Mouse (Mus musculus): ENCODE results near the gene Zc3hav1. TPM values are rescaled to one million over a fixed set of nuclear protein-coding genes. Genes with fewer than 3 reads are reported as not detected.
"Not testable (repeated sequence)": the region's sequence is repeated elsewhere in the genome, so short reads cannot be mapped to it uniquely, and the experiment has no call there.

Gene Zc3hav1
- polyA plus RNA-seq, 1 experiment from 2014 or later = 6.3 TPM

- no peak overlapping the region for H3K4me3 ChIP-seq (ENCODE audit: low read depth, low read length)
- H3K27me3 ChIP-seq (ENCODE audit: control insufficient read depth, insufficient read depth, low read length) = no peaks in the 10 kb centered on the region
- H3K9me3 ChIP-seq (ENCODE audit: control insufficient read depth, low read depth, low read length) = no peaks in the 10 kb centered on the region
- no peaks in the 10 kb centered on the region for H3K36me3 ChIP-seq (ENCODE audit: control insufficient read depth, insufficient read depth, low read length)
- H3K4me2 ChIP-seq (replicated peaks; ENCODE audit: low read depth, low read length) = no peak overlapping the region
- H3K9ac ChIP-seq (replicated peaks; ENCODE audit: low read depth, low read length) = no peak overlapping the region
- no peak overlapping the region for H3K27ac ChIP-seq (ENCODE audit: low read length)
- 28% methylated on average over 1 of the region's 1 CpGs for WGBS
- no peak for ATAC-seq (ENCODE audit: insufficient number of reproducible peaks, insufficient read depth, low FRiP score, low read depth)
- no peaks in the 10 kb centered on the region for H3K4me1 ChIP-seq (ENCODE audit: control insufficient read depth, insufficient read depth, low read length)
Measured at GRCm38 (mm10) chr6:38361937-38362336, 7.5 kb upstream of the Zc3hav1 start.

- no peaks in the 10 kb centered on the region for H3K4me1 ChIP-seq (ENCODE audit: control insufficient read depth, insufficient read depth, low read length)
- H3K27ac ChIP-seq (ENCODE audit: low read length) = no peak overlapping the region
- no peak for ATAC-seq (ENCODE audit: insufficient number of reproducible peaks, insufficient read depth, low FRiP score, low read depth)
- no peaks in the 10 kb centered on the region for H3K36me3 ChIP-seq (ENCODE audit: control insufficient read depth, insufficient read depth, low read length)
- H3K4me2 ChIP-seq (replicated peaks; ENCODE audit: low read depth, low read length) = no peak overlapping the region
- H3K9me3 ChIP-seq (ENCODE audit: control insufficient read depth, low read depth, low read length) = no peaks in the 10 kb centered on the region
- WGBS = 73% methylated on average over 4 of the region's 4 CpGs
- H3K4me3 ChIP-seq (ENCODE audit: low read depth, low read length) = no peak overlapping the region
- H3K9ac ChIP-seq (replicated peaks; ENCODE audit: low read depth, low read length) = no peak overlapping the region
- H3K27me3 ChIP-seq (ENCODE audit: control insufficient read depth, insufficient read depth, low read length) = no peaks in the 10 kb centered on the region
Measured at GRCm38 (mm10) chr6:38361065-38361464, 6.7 kb upstream of the Zc3hav1 start.

GRCm38 (mm10) chr6:38359736-38360499 lies 5.5 kb upstream of the Zc3hav1 start:
- no peaks in the 10 kb centered on the region for H3K4me1 ChIP-seq (ENCODE audit: control insufficient read depth, insufficient read depth, low read length)
- H3K4me2 ChIP-seq (replicated peaks; ENCODE audit: low read depth, low read length) = no peak overlapping the region
- WGBS = 81% methylated on average over 12 of the region's 12 CpGs
- H3K27ac ChIP-seq (ENCODE audit: low read length) = no peak overlapping the region
- H3K9me3 ChIP-seq (ENCODE audit: control insufficient read depth, low read depth, low read length) = no peaks in the 10 kb centered on the region
- no peaks in the 10 kb centered on the region for H3K27me3 ChIP-seq (ENCODE audit: control insufficient read depth, insufficient read depth, low read length)
- H3K9ac ChIP-seq (replicated peaks; ENCODE audit: low read depth, low read length) = no peak overlapping the region
- H3K36me3 ChIP-seq (ENCODE audit: control insufficient read depth, insufficient read depth, low read length) = no peaks in the 10 kb centered on the region
- no peak for ATAC-seq (ENCODE audit: insufficient number of reproducible peaks, insufficient read depth, low FRiP score, low read depth)
- H3K4me3 ChIP-seq (ENCODE audit: low read depth, low read length) = no peak overlapping the region

- 90% methylated on average over 10 of the region's 11 CpGs for WGBS
Measured at GRCm38 (mm10) chr6:38359044-38359735, 4.8 kb upstream of the Zc3hav1 start.

GRCm38 (mm10) chr6:38358253-38359027 lies 4.0 kb upstream of the Zc3hav1 start:
- H3K4me3 ChIP-seq (ENCODE audit: low read depth, low read length) = no peak overlapping the region

More at GRCm38 (mm10) chr6:38359044-38359735, 4.8 kb upstream of the Zc3hav1 start:
- H3K9me3 ChIP-seq (ENCODE audit: control insufficient read depth, low read depth, low read length); H3K4me2 ChIP-seq (replicated peaks; ENCODE audit: low read depth, low read length); H3K27me3 ChIP-seq (ENCODE audit: control insufficient read depth, insufficient read depth, low read length); H3K4me1 ChIP-seq (ENCODE audit: control insufficient read depth, insufficient read depth, low read length); H3K27ac ChIP-seq (ENCODE audit: low read length); ATAC-seq (ENCODE audit: insufficient number of reproducible peaks, insufficient read depth, low FRiP score, low read depth); H3K9ac ChIP-seq (replicated peaks; ENCODE audit: low read depth, low read length); H3K36me3 ChIP-seq (ENCODE audit: control insufficient read depth, insufficient read depth, low read length); H3K4me3 ChIP-seq (ENCODE audit: low read depth, low read length): not testable (repeated sequence)

GRCm38 (mm10) chr6:38357603-38358252 lies 3.3 kb upstream of the Zc3hav1 start:
- peaks cover 3% of the 10 kb centered on the region; the same call in 1 of the 2 replicates for H3K27me3 ChIP-seq (ENCODE audit: control insufficient read depth, insufficient read depth, low read length)
- H3K4me2 ChIP-seq (replicated peaks; ENCODE audit: low read depth, low read length) = no peak overlapping the region
- H3K36me3 ChIP-seq (ENCODE audit: control insufficient read depth, insufficient read depth, low read length) = no peaks in the 10 kb centered on the region
- H3K9ac ChIP-seq (replicated peaks; ENCODE audit: low read depth, low read length) = no peak overlapping the region
- 70% methylated on average over 5 of the region's 5 CpGs for WGBS
- no peaks in the 10 kb centered on the region for H3K9me3 ChIP-seq (ENCODE audit: control insufficient read depth, low read depth, low read length)
- no peak for ATAC-seq (ENCODE audit: insufficient number of reproducible peaks, insufficient read depth, low FRiP score, low read depth)
- H3K4me3 ChIP-seq (ENCODE audit: low read depth, low read length) = no peak overlapping the region
- no peaks in the 10 kb centered on the region; the same call in 1 of the 2 replicates for H3K4me1 ChIP-seq (ENCODE audit: control insufficient read depth, insufficient read depth, low read length)
- no peak overlapping the region for H3K27ac ChIP-seq (ENCODE audit: low read length)

More at GRCm38 (mm10) chr6:38358253-38359027, 4.0 kb upstream of the Zc3hav1 start:
- no peak overlapping the region for H3K27ac ChIP-seq (ENCODE audit: low read length)
- H3K9ac ChIP-seq (replicated peaks; ENCODE audit: low read depth, low read length) = no peak overlapping the region
- H3K36me3 ChIP-seq (ENCODE audit: control insufficient read depth, insufficient read depth, low read length) = no peaks in the 10 kb centered on the region
- H3K27me3 ChIP-seq (ENCODE audit: control insufficient read depth, insufficient read depth, low read length) = no peaks in the 10 kb centered on the region
- H3K4me1 ChIP-seq (ENCODE audit: control insufficient read depth, insufficient read depth, low read length) = no peaks in the 10 kb centered on the region; the same call in 1 of the 2 replicates
- no peaks in the 10 kb centered on the region for H3K9me3 ChIP-seq (ENCODE audit: control insufficient read depth, low read depth, low read length)
- ATAC-seq (ENCODE audit: insufficient number of reproducible peaks, insufficient read depth, low FRiP score, low read depth) = no peak
- WGBS = 60% methylated on average over 8 of the region's 8 CpGs
- no peak overlapping the region for H3K4me2 ChIP-seq (replicated peaks; ENCODE audit: low read depth, low read length)

- H3K4me1 ChIP-seq (ENCODE audit: control insufficient read depth, insufficient read depth, low read length); H3K36me3 ChIP-seq (ENCODE audit: control insufficient read depth, insufficient read depth, low read length); H3K27me3 ChIP-seq (ENCODE audit: control insufficient read depth, insufficient read depth, low read length); H3K4me2 ChIP-seq (replicated peaks; ENCODE audit: low read depth, low read length); H3K27ac ChIP-seq (ENCODE audit: low read length); H3K9me3 ChIP-seq (ENCODE audit: control insufficient read depth, low read depth, low read length); ATAC-seq (ENCODE audit: insufficient number of reproducible peaks, insufficient read depth, low FRiP score, low read depth); H3K9ac ChIP-seq (replicated peaks; ENCODE audit: low read depth, low read length); H3K4me3 ChIP-seq (ENCODE audit: low read depth, low read length): not testable (repeated sequence)
- 80% methylated on average over 15 of the region's 15 CpGs for WGBS
Measured at GRCm38 (mm10) chr6:38356661-38357433, 2.4 kb upstream of the Zc3hav1 start.
